Mouse (Mus musculus) lung, postnatal 10 days (tissue): ENCODE measurements at regions not wholly inside any gene's neighbourhood (a gene's known extent, or its start where the extent isn't known, plus 50 kb on each side); places are given as distances from the start of the nearest gene placed in this dataset.
"Not testable (repeated sequence)": the region's sequence is repeated elsewhere in the genome, so short reads cannot be mapped to it uniquely, and the experiment has no call there.

Source experiments
- DNase-seq: peaks from one replicate; pipeline ENCODE4 v3.0.0; 2021

- no peak for DNase-seq
These were observed 56.3 kb downstream of the Mterf1b start for GRCm38 (mm10) chr5:4248422-4248821.

- DNase-seq = not testable (repeated sequence)
These were observed 62.1 kb downstream of the Mterf1b start for GRCm38 (mm10) chr5:4254280-4254679.

- no peak for DNase-seq
These were observed 65.0 kb downstream of the Mterf1b start for GRCm38 (mm10) chr5:4257048-4257750.

GRCm38 (mm10) chr5:4259260-4259659, 67.1 kb downstream of the Mterf1b start:
- no peak for DNase-seq

GRCm38 (mm10) chr5:4262666-4263065, 70.5 kb downstream of the Mterf1b start:
- no peak for DNase-seq

- peak; percentile 10 for DNase-seq
These were observed 71.5 kb downstream of the Mterf1b start for GRCm38 (mm10) chr5:4263560-4264160.

GRCm38 (mm10) chr5:4267717-4268116, 75.5 kb downstream of the Mterf1b start:
- DNase-seq = no peak

- DNase-seq = peak; percentile 11
These were observed 80.8 kb downstream of the Mterf1b start for GRCm38 (mm10) chr5:4273001-4273400.

- no peak for DNase-seq
These were observed 111.4 kb downstream of the Mterf1b start for GRCm38 (mm10) chr5:4303616-4304015.

- DNase-seq = no peak
These were observed 112.0 kb downstream of the Mterf1b start for GRCm38 (mm10) chr5:4304201-4304600.

GRCm38 (mm10) chr5:4308514-4308913, 116.3 kb downstream of the Mterf1b start:
- no peak for DNase-seq

- peak; percentile 11 for DNase-seq
These were observed 119.0 kb downstream of the Mterf1b start for GRCm38 (mm10) chr5:4311169-4311568.

GRCm38 (mm10) chr5:4311599-4311998, 119.4 kb downstream of the Mterf1b start:
- no peak for DNase-seq

- peak; percentile 77 for DNase-seq
These were observed 120.5 kb downstream of the Mterf1b start for GRCm38 (mm10) chr5:4312675-4313074.

GRCm38 (mm10) chr5:4322634-4323386, 130.6 kb downstream of the Mterf1b start:
- DNase-seq = peak; percentile 24

GRCm38 (mm10) chr5:4323387-4323704, 131.2 kb downstream of the Mterf1b start:
- no peak for DNase-seq

- peak; percentile 50 for DNase-seq
These were observed 133.6 kb downstream of the Mterf1b start for GRCm38 (mm10) chr5:4325813-4326212.

- no peak for DNase-seq
These were observed 134.3 kb downstream of the Mterf1b start for GRCm38 (mm10) chr5:4326309-4327014.

GRCm38 (mm10) chr5:4335683-4336082, 143.5 kb downstream of the Mterf1b start:
- DNase-seq = peak; percentile 40

GRCm38 (mm10) chr5:4341956-4342355, 149.8 kb downstream of the Mterf1b start:
- peak; percentile 13 for DNase-seq

GRCm38 (mm10) chr5:4344458-4344857, 152.3 kb downstream of the Mterf1b start:
- no peak for DNase-seq

- DNase-seq = no peak
These were observed 156.2 kb downstream of the Mterf1b start for GRCm38 (mm10) chr5:4348334-4348733.

- no peak for DNase-seq
These were observed 157.8 kb downstream of the Mterf1b start for GRCm38 (mm10) chr5:4349943-4350342.
